Mouse (Mus musculus) G1E (cell line): ENCODE data around the gene Gm10277.

ENCODE experiments used
- CTCF ChIP-seq: IDR thresholded peaks from 2 replicates; pipeline ENCODE4 v1.5.1; 2012; ENCODE audit warnings: low read depth, low read length, inconsistent platforms, mixed read lengths
- GATA1 ChIP-seq: IDR thresholded peaks from 2 replicates; pipeline ENCODE4 v1.6.1; 2012; ENCODE audit warnings: borderline replicate concordance, low read length, inconsistent platforms, mixed read lengths
- POLR2AphosphoS5 ChIP-seq: IDR thresholded peaks from 2 replicates; pipeline ENCODE4 v1.6.1; 2012; ENCODE audit warnings: low read depth, low read length, inconsistent platforms; ENCODE audit not compliant: insufficient replicate concordance
- TAL1 ChIP-seq: conservative IDR thresholded peaks from 2 replicates; pipeline ENCODE4 v1.6.1; 2012; ENCODE audit warnings: low read depth, low read length, inconsistent platforms, mixed read lengths

DNA sequence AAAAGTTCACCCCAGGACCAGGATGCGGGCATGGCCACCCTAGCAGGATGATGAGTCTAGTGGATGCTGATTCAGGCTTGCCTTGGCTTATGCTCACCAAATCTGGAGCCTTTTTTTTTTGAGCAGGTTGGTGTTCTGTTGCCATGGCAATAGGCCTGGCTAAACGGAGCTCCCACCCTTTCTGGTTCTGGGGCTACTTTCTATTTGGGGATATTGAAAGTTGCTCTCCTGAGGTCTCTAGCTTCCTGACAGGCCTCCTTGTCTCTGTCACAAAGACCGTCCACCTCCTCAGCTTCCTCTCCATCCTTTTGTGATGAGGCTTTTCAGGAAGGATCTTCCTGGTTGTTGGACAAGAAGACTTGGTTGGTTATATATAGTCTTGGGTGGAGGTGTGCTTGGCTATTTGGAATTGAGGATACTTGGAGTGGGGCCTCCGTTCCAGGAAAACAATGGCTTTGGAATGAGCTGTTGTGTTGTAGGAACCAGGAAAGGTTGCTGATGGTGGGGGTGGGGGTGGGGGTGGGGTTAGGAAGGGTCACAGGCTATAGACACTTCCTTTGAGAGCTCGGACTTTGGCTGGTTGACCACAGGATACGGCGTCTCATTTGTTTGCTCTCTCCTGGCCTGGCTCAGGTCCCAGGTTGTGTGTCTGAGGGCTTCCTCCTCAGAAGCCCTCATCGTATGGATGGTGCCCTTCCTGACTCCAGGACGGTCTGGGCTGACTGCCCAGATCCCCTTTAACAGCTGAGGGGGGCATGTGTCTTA is 22.7 kb downstream of the Gm10277 start:
- TF ChIP-seq CTCF = no peak
- no peak for TF ChIP-seq POLR2AphosphoS5
- no peak for TF ChIP-seq TAL1
- TF ChIP-seq GATA1 = no peak
